Mouse (Mus musculus): ENCODE results near the gene Gm21818. TPM values are rescaled to one million over a fixed set of nuclear protein-coding genes. Genes with fewer than 3 reads are reported as not detected.
"Not testable (repeated sequence)": the region's sequence is repeated elsewhere in the genome, so short reads cannot be mapped to it uniquely, and the experiment has no call there.

Gm21818 gene
- polyA plus RNA-seq, 1 experiment from 2014 or later = not detected

- H3K27me3 ChIP-seq (replicated peaks; ENCODE audit: control insufficient read depth, insufficient read depth, low read length); H3K9me3 ChIP-seq (ENCODE audit: control insufficient read depth, low read length); DNase-seq (ENCODE audit: low spot score); H3K4me2 ChIP-seq (ENCODE audit: low read length); H3K27ac ChIP-seq (ENCODE audit: low read depth); H3K36me3 ChIP-seq (ENCODE audit: control insufficient read depth, insufficient read depth, low read length); H3K4me1 ChIP-seq (replicated peaks; ENCODE audit: control insufficient read depth, insufficient read depth, low read length); H3K9ac ChIP-seq (ENCODE audit: low read length); H3K4me3 ChIP-seq (ENCODE audit: low read depth, low read length); ATAC-seq (replicated peaks; ENCODE audit: low FRiP score, low TSS enrichment, low read depth): not testable (repeated sequence)
- 80% methylated on average over 5 of the region's 5 CpGs for WGBS
These were observed 48.7 kb downstream of the Gm21818 start for GRCm38 (mm10) chr13:120220922-120221321.

GRCm38 (mm10) chr13:120223012-120223659, 50.9 kb downstream of the Gm21818 start:
- H3K4me1 ChIP-seq (replicated peaks; ENCODE audit: control insufficient read depth, insufficient read depth, low read length); H3K4me2 ChIP-seq (ENCODE audit: low read length); H3K27ac ChIP-seq (ENCODE audit: low read depth); H3K36me3 ChIP-seq (ENCODE audit: control insufficient read depth, insufficient read depth, low read length); H3K27me3 ChIP-seq (replicated peaks; ENCODE audit: control insufficient read depth, insufficient read depth, low read length); H3K9me3 ChIP-seq (ENCODE audit: control insufficient read depth, low read length); ATAC-seq (replicated peaks; ENCODE audit: low FRiP score, low TSS enrichment, low read depth); H3K4me3 ChIP-seq (ENCODE audit: low read depth, low read length); H3K9ac ChIP-seq (ENCODE audit: low read length); DNase-seq (ENCODE audit: low spot score): not testable (repeated sequence)
- WGBS = 91% methylated on average over 16 of the region's 25 CpGs

Other genes with a start within 250 kb of the Gm21818 start
- gene Gm21761, start 243.2 kb upstream of the Gm21818 start, polyA plus RNA-seq (2014; fragmentation: Nextera tagmentation; extraction: Ambion mirVana) = not detected in 2 replicates
- not detected in 2 replicates for gene B020031M17Rik, start 221.6 kb upstream of the Gm21818 start, polyA plus RNA-seq (2014; fragmentation: Nextera tagmentation; extraction: Ambion mirVana)
- gene Gm36079, start 145.4 kb upstream of the Gm21818 start, polyA plus RNA-seq (2014; fragmentation: Nextera tagmentation; extraction: Ambion mirVana) = not detected in 2 replicates
- not detected in 2 replicates for gene Gm21188, start 120.2 kb upstream of the Gm21818 start, polyA plus RNA-seq (2014; fragmentation: Nextera tagmentation; extraction: Ambion mirVana)
- gene Gm20767, start 32.2 kb upstream of the Gm21818 start, polyA plus RNA-seq (2014; fragmentation: Nextera tagmentation; extraction: Ambion mirVana) = not detected in 2 replicates
- not detected in 2 replicates for gene Gm21762, start 43.5 kb downstream of the Gm21818 start, polyA plus RNA-seq (2014; fragmentation: Nextera tagmentation; extraction: Ambion mirVana)
- gene Gm21731, start 66.7 kb downstream of the Gm21818 start, polyA plus RNA-seq (2014; fragmentation: Nextera tagmentation; extraction: Ambion mirVana) = not detected in 2 replicates
- not detected in 2 replicates for gene AF067061, start 90.7 kb downstream of the Gm21818 start, polyA plus RNA-seq (2014; fragmentation: Nextera tagmentation; extraction: Ambion mirVana)
- gene BC147527, start 128.0 kb downstream of the Gm21818 start, polyA plus RNA-seq (2014; fragmentation: Nextera tagmentation; extraction: Ambion mirVana) = 0.27 and 0.44 TPM in 2 replicates
- gene Tcstv3, start 144.4 kb downstream of the Gm21818 start, polyA plus RNA-seq (2014; fragmentation: Nextera tagmentation; extraction: Ambion mirVana) = not detected in 2 replicates